Mouse (Mus musculus): Measurements from ENCODE around the gene Tigit.

- TF ChIP-seq CTCF (IDR thresholded peaks at IDR 0.05; ENCODE audit: low read depth) (no peak), EP300 (optimal IDR thresholded peaks at IDR 0.05) (no peak)
These were observed 18.1 kb downstream of the Tigit start for GRCm38 (mm10) chr16:43645879-43646278.
